Mouse (Mus musculus) kidney, postnatal 10 days (tissue): Measurements from ENCODE around the gene Tsga13.

Experiments used
- DNase-seq: peaks from one replicate; pipeline ENCODE4 v3.0.0; 2021; ENCODE audit warnings: mixed read lengths

The Tsga13 gene

DNA sequence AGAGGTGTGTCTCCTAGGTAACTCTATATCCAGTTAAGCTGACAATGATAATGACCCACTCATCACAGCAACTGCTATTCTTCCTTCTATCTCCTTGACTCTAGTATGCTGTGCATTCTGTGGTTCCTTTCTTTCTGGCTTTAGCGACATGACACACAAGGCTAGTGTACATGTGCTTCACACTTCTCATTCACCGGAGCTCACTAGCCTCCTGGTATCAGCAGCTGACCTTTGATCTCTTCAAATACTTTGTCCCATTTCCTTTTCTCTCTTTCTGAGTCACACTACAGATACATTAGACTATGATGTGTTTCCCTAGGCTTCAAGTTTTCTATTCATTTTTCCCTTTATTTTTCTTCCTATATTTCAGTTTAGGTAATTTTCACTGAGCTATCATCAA is 60.2 kb downstream of the Tsga13 start:
- DNase-seq: no peak

DNA sequence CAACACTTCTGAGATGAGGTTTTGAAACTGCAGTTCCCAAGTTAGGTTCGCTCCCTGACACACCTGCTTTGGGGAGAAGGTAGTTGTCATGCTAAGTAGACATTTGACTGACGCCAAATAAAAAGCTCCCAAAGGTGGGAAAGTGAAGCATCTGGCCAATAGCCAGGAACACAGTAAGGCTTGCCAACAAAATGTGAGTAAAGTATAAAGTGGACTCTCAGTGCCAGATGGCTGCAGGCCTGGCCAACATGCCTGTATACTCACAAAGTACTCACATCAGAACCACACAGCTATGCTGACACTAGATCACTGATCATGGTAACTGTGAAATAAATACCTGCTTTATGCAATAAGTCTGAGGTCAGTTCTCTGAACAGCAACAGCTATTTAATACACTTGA is 65.6 kb downstream of the Tsga13 start:
- DNase-seq: no peak
